Mouse (Mus musculus): ENCODE results near the gene Ggct.

DNA sequence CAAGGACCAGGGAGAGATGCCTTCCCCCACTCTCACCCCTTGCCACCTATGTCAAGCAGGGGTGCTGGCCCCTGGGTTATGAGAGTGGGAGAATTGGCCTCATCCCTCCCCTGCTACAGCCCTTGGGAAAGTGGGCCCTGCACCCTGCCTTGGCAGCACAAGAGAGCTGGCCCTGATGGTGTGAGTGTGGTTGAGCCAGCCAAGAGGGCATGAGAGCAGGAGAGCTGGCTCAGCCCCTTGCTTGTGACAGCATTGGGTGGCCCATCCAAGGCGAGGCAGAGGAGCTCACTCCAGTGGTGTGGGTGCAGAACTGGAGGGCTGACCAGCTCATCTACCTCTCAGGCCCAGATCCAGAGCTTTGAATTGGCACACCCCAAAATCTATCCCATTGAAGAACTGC lies 17.1 kb downstream of the Ggct start:
- TF ChIP-seq EP300 (IDR thresholded peaks at IDR 0.05; ENCODE audit: low read depth) (no peak), CTCF (IDR thresholded peaks at IDR 0.05; ENCODE audit: low read depth) (no peak)
